Mouse (Mus musculus): ENCODE measurements around the gene Med21. TPM values are rescaled to one million over a fixed set of nuclear protein-coding genes. Genes with fewer than 3 reads are reported as not detected.
A peak's percentile ranks its signal among the peaks of the same experiment; 100 is the strongest.

Gene Med21
- total RNA-seq, 1 experiment from 2014 or later = 67.9 TPM

DNA sequence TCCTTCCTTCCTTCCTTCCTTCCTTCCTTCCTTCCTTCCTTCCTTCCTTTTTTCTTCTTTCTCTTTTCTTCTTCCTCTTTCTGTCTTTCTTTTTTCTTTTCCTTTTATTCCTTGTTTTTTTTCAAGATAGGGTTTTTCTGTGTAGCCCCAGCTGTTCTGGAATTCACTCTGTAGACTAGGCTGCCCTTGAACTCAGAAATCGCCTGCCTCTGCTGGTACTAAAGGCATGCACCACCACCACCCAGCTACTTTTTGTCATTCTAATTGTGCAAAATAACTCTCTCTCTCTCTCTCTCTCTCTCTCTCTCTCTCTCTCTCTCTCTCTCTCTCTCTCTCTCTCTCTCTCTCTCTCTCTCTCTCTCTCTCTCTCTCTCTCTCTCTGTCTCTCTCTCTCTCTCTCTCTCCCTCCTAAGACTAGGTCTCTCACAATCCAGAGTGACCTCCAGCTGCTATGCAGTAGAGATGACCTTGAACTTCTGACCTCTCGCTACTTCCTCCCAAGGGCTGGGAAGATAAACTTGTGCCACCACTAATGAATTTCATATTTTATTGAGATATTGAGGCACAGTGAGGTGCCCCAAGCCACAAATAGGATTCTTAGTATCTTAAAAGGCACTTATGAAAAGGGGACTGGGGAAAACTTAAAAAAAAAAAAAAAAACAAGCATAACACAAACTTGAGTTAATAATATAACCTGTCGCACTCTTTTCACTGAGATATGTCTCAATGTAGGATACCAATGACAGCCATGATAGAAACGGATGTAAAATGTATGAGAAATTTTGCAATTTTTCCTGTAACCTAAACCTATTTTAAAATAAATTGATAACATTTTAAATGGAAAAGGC is 7.4 kb upstream of the Med21 start:
- no peak for ATAC-seq (replicated peaks; ENCODE audit: insufficient number of reproducible peaks, low FRiP score, low TSS enrichment, poor library complexity, severe bottlenecking)

DNA sequence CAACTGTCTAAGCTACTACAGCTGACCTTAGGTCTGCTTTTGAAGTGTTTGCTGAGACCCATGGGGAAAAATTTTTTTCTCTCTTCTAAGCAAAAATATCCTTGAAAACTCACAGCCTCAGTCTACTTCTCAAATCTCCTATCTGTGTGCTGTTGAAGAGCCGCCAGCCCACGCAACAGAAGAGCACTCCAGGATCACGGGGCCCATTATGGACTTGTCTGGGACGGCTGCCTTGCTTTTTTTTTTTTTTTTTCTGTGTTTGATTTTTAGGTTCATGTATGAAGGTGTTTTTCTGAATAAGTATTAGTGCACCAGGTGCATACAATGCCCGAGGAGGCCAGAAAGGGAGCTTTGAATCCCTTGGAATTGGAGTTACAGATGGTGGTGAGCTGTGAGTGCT is 5.9 kb upstream of the Med21 start:
- ATAC-seq (replicated peaks; ENCODE audit: insufficient number of reproducible peaks, low FRiP score, low TSS enrichment, poor library complexity, severe bottlenecking) = no peak

DNA sequence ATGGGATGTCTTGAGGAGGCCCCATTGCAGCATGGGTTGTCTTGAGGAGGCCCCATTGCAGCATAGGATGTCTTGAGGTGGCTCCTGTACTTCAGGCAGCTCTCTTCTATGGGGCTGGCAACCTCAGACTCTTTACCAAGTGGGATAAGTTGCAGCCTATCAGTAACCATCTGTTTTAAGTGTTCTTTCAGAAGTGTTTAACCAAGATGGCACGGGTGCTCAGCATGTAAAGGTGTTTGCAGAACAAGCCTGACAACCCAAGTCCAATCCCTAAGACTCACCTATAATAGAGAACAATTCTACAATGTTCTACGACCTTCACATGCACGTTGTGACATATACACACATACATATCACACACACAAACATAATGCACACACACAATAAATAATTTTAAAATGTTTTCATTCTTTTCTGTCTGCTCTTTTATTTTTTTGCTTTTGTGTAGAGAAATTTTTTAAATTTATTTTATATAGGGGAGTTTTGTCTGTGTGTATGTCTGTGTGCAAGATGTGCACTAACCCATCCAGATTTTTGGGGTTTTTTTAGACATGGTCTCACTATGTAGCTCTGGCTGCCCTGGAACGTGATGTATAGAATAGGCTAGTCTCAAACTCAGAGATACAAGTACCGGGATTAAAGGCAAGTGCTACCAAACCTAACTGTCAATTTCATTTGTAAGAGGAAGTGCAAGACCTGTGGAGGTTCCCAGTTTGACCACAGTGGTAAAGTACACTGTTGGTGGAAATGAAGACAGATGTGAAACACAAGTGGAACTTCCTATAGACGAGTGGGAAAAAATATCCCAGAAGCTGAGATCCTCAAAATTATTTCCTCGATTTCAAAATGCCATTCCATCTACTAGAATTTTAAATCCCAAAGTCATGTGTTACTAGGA is 2.0 kb upstream of the Med21 start:
- ATAC-seq (replicated peaks; ENCODE audit: insufficient number of reproducible peaks, low FRiP score, low TSS enrichment, poor library complexity, severe bottlenecking) = no peak

DNA sequence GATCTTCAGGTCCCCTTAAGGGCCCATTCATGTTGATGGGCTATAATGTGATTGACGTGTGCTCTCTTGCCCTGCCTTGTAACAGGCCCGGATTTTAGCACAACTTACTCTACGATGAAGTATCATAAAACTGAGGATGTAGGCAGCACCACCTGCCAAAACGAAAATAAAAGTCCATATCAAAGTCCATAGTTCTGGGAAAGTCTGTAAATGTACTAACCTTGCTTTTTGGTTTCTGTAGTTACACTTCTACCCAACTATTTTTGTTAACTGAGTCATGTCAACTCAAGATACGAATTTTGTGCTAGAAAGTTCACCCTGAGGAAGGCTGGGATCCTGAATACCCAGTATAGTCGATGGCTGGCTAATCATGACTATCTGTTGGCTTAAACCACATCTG is 1.4 kb upstream of the Med21 start:
- ATAC-seq (replicated peaks; ENCODE audit: insufficient number of reproducible peaks, low FRiP score, low TSS enrichment, poor library complexity, severe bottlenecking) = no peak

DNA sequence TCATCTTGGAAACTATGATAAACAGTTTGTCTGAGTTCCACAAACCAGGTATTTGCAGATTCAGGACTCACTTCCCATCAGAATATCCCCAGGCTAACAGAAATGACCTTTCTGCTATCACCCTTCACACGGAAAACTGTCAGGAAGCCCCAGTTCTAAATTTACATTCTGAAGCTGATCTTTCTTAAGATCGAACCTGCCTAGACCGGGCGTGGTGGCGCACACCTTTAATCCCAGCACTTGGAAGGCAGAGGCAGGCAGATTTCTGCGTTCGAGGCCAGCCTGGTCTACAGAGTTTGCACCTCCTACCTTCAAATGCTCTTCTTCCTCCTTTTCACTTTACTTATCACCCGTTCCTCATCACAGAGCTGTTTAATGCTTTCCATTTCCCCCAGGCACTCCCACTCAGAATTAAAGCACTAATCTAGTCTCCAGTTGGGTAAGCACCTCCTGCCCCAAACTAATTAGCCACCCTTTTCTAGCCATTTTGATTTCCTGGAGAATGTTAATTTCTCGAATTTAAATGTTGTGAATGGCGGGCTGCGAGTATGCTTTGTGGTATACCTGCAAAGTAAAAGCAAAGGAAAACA is 631 bp upstream of the Med21 start:
- ATAC-seq (replicated peaks; ENCODE audit: insufficient number of reproducible peaks, low FRiP score, low TSS enrichment, poor library complexity, severe bottlenecking) = no peak

DNA sequence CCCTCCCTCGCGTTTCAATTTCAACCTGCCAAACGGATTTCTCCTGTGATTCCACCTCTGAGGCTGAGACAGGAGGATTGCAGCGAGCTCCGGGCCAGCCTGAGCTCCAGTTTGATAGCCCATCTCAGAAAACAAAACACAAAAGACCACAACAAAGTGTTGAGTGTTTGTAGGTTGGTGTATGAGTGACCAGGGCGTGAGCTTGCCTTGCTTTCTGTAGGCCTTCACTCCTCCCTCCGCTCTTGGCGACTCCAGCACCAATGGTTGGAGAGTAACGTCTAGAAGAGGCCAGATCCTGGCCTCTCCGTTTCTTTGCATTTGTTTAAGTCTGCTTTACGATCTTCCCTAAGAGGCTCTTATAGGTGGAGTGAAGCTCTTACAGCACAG is 830 bp downstream of the Med21 start:
- ATAC-seq (replicated peaks; ENCODE audit: insufficient number of reproducible peaks, low FRiP score, low TSS enrichment, poor library complexity, severe bottlenecking) = no peak

DNA sequence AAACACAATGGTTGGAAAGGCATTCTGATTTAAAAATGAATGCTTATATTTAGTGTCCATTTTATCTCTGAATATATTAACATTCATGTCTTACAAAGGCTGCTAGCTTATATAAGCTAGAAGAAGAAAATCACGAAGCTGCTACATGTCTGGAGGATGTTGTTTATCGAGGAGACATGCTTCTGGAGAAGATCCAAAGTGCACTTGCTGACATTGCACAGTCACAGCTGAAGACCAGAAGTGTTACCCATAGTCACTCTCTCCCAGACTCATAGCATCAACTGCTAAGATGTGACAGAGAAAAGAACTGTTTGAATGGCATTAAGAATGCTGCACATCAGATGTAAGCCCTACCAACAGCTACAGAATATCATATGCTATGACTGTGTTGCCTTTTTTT is 7.7 kb downstream of the Med21 start:
- ATAC-seq (replicated peaks; ENCODE audit: insufficient number of reproducible peaks, low FRiP score, low TSS enrichment, poor library complexity, severe bottlenecking) = no peak

DNA sequence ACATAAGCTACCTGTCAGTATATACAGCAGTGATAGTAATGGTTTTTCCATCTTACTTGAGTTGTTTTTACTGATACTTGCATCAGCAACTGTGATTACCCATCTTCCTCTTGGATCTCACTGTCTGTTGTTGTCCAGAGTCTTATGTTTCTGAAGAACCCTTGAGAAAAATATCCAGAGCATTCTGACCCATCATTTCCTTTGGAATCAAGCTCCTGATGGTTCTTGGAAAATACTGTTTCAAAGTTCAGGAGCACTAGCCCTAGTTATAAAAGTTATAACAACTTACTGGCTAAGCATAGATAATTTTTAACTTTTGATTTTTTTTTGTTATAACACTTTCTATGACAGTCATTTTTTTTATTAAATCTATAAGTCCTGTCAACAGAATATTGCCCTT is 9.1 kb downstream of the Med21 start:
- ATAC-seq (replicated peaks; ENCODE audit: insufficient number of reproducible peaks, low FRiP score, low TSS enrichment, poor library complexity, severe bottlenecking) = no peak

DNA sequence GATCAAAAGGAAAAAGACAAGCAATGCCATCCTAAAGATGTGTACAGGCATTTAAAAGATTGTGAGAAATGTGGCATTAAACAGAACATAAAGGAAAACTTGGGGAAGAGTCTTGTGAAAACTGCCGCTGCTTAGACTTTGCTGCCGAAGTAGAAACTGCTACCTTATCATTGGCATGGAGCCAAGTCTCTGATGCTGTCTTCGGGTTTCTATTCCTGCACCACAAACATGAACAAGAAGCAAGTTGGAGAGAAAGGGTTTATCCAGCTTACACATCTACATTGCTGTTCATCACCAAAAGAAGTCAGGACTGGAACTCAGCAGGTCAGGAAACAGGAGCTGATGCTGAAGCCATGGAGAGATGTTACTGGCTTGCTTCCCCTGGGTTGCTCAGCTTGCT is 10.8 kb downstream of the Med21 start:
- ATAC-seq (replicated peaks; ENCODE audit: insufficient number of reproducible peaks, low FRiP score, low TSS enrichment, poor library complexity, severe bottlenecking) = no peak

DNA sequence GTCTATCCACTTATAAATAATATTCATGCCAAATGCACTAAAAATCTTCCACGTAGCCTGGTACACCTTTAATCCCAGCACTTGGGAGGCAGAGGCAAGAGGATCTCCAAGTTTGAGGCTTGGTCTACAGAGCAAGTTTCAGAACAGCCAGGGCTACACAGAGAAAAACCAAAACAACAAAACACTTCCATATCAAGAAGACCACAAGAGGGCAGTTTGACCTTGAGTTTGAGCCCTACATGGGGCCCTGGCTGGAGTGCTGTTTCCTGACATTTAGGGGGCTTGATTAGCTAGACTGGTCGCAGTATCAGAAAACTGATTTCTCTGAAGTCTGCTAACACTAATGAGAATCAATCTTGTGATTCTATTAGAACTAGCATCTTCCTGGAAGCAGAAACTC is 18.2 kb downstream of the Med21 start:
- no peak for ATAC-seq (replicated peaks; ENCODE audit: insufficient number of reproducible peaks, low FRiP score, low TSS enrichment, poor library complexity, severe bottlenecking)

DNA sequence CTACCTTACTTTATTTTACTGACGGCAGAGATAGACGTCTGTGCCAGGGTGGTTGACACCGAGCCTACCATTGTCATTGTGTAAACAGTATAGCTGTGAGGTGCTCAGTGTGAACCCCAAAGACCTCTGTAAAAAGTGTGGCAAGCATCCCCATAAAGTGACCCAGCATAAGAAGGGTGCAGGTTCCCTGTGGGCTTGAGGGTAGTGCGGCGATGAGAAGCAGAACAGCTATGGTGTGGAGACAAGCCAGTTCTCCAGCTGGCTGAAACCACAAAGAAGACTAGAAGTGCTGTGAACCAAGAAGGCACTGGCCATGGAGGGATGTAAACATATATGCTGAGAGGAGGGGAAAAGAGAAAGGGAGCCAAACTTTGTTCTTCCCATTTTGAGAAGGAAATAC is 19.3 kb downstream of the Med21 start:
- no peak for ATAC-seq (replicated peaks; ENCODE audit: insufficient number of reproducible peaks, low FRiP score, low TSS enrichment, poor library complexity, severe bottlenecking)

DNA sequence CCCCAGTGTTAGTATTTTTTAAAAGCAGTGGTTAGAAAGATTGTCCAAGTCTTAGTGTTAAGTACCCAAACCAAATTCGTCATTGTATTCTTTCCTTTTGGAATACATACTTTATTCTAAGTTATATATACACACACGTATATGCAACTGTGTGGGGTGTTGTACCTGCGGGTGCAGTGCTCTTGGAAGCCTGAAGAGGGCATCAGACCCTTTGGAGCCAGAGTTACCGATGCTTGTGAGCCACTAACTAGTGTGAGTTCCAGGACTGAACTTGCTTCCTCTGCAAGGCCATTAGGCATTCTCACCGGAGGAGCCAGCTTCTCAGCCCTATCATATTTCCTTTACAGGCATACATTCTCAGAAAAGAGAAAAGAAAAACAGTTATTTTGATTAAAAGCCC is 20.3 kb downstream of the Med21 start:
- ATAC-seq (replicated peaks; ENCODE audit: insufficient number of reproducible peaks, low FRiP score, low TSS enrichment, poor library complexity, severe bottlenecking) = peak; percentile 92

DNA sequence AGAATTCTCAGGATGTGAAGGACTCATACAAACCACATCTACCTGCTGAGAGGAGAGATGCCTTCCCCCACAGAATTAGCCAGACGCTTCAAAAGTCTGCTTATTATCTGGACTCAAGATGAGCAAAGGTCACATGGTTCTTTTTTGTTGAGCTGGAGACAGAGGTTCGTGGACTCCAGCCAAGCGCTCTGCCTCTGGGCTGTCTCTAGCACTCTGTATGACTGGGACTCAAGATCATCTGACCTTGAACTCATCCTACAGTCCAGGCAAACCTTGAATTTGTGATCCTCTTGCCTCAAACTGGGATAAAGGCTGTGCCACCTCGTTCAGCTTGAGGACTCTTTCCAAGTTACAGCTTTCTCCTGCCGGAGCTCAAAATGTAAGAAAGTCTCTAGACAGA is 21.8 kb downstream of the Med21 start:
- no peak for ATAC-seq (replicated peaks; ENCODE audit: insufficient number of reproducible peaks, low FRiP score, low TSS enrichment, poor library complexity, severe bottlenecking)

DNA sequence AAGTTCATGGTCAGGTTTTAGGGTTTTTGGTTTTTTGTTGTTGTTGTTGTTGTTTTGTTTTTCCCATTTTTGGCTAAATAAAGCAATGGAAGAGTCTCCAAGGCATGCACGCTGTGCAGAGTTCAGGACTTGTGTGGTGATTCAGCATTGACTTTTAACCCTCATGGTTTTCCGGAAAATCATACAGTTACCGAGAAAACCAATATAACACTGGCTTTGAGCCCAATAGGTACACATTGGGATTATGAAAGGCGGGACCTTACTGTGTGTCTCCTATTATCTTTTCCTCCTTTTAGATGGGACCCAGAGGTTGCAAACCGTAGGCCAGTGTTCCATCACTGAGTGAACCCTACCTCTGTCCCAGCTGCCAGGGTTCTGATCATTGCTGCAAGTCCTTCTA is 22.6 kb downstream of the Med21 start:
- ATAC-seq (replicated peaks; ENCODE audit: insufficient number of reproducible peaks, low FRiP score, low TSS enrichment, poor library complexity, severe bottlenecking) = no peak

DNA sequence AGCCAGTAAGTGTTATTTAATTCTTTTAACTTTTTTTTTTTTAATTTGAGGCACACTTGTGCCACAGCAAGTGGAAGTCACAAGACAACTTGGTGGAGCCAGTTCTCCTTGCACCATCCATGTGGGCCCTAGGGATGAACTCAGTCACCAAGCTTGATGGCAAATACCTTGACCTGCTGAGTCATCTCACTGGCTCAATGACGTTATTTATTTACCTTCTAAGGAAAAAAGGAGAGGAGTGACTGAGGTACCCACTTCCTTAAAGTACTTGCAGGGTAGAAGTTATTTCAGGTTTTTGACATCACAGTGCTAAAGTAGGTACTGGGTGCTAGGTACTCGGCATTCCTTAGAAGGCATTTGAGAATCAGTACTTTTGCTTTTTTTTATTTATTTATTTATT is 23.1 kb downstream of the Med21 start:
- no peak for ATAC-seq (replicated peaks; ENCODE audit: insufficient number of reproducible peaks, low FRiP score, low TSS enrichment, poor library complexity, severe bottlenecking)

DNA sequence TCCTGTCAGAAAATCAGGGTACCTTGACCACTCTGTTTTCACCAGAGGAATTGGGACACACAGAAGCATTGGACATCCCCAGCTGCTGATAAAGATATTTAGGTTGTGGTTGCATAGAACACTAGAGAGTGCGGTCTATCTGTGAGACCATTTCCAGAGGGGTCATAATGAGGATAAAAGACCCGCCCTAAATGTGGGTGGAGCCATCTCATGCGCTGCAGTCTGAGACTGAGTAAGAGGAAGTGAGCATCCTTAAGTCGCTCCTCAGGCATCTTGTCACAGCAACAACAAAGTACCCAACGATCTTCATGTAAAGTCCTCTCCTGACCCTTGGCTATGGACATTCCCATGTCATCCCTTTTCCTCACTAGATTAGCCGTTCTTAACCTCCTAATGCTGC is 24.5 kb downstream of the Med21 start:
- ATAC-seq (replicated peaks; ENCODE audit: insufficient number of reproducible peaks, low FRiP score, low TSS enrichment, poor library complexity, severe bottlenecking) = no peak

DNA sequence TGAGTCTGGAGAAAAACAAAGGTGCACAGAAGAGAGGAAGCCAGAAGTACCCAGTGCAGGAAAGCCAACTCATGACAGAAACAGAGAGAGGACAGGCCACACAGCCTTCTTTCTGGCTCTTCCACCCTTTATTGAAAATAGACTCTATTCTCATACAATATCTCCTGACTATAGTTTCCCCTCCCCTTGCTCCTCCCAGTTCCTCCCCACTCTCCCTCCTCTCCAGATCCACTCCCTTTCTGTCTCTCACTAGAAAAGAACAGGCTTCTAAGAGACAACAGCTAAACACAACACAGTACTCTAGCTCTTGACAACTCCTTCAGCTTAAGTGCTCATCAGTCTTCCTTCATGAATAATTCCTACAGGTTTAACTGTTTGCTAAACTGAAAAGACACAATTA is 26.3 kb downstream of the Med21 start:
- no peak for ATAC-seq (replicated peaks; ENCODE audit: insufficient number of reproducible peaks, low FRiP score, low TSS enrichment, poor library complexity, severe bottlenecking)

DNA sequence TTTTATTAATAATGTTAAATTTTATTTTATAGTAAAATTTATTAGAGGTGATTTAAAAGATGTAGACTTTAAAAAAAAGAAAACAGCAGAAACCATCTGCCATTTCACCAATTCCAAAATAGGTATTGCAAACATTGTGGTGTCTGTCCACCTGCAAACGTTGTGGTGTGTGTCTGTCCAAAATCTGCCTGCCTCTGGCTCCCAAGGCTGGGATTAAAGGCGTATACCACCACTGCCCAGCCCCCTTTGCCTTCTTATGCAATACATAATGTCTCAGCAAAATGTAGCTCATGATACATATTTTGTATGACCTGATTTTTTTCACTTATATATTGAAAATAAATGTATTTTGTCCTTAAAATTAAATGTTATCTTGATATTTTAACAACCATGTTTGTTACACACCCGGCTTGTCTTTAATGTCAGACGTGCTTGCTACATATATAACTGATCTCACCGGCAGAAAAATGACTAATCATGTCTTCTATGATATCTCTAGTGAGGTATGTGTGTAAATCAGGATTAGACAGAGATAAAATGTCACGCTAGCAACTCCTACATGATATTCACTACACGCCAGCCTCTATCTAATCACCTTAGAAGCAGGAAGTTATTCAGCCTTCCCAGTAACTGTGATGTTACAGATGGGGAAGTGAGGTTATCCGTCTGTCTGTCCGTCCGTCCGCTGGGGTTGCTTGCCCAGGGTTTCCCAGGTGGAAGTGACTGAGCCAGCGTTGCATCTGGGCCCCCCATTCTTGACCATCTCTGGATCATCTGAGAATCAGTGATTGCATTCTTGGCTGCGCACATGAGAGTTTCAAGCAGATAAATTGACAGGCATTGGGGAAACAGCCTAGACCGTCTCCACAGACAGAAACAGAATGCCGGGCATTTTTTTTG is 28.9 kb downstream of the Med21 start:
- no peak for ATAC-seq (replicated peaks; ENCODE audit: insufficient number of reproducible peaks, low FRiP score, low TSS enrichment, poor library complexity, severe bottlenecking)

DNA sequence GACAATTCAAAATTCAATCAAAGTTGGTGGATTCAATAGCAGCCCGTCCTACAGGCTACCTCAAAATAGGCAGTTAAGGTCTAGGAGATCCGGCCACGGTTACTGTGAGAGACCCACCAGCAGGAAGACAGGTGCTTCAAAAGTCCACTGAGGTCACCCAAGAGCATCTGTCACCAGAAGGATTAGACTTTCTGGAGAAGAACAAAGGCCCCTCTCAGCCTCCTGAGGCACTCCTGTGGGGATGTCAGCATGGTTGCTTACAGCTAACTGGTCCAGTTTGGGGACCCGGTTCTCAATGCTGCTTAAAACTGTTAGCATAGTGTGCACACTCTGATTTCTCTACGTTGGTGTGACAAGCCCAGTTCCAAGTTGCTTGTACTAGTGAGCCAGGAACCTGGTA is 29.8 kb downstream of the Med21 start:
- no peak for ATAC-seq (replicated peaks; ENCODE audit: insufficient number of reproducible peaks, low FRiP score, low TSS enrichment, poor library complexity, severe bottlenecking)

Measured in monocyte, adult 5-6 weeks (primary cell).